Mouse (Mus musculus): ENCODE data around the gene 9430097D07Rik.

The 9430097D07Rik gene
- long read RNA-seq, experiment 1: 0 reads
- long read RNA-seq, experiment 2: 0 reads

DNA sequence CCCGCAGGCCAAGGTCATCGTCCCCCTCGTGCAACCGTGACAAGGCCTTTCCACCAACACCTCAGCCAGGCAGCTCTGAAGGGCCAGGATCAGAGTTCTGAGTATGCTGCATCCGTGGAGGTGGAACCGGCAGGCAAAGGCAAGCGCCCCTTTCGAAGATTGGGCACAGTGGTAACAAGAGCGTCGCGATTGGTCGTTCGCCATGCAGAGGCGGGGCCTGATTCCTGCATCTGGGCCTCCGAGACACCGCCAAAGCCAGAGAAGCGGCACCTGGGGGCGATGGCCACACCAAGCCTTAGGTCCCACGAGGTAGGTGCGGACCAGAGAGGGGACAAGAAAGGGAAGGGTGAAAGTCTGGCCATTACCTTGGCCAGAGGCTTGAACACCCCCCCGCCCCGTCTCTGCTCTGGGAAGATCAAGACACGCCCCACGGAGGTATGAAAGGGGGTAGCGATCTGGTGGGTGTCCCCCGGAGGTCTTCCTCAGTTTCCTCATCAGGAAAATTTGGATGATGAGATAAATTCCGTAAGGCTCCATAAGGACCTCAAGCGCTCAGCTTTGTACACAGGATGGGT is at the start of gene 9430097D07Rik:
9430097D07Rik (minus strand) TSS at position 99 of the 575 bp plus-strand sequence.
- intact Hi-C loops (cut with DNase I): loop anchor here (5.0 kb wide), 1 partner anchor 37 kb away; no protein-coding TSS in a partner anchor

GRCm38 (mm10) chr2:32624111-32624748 is 48.7 kb upstream of the 9430097D07Rik start:
- intact Hi-C loops (cut with DNase I): no loop called here

DNA sequence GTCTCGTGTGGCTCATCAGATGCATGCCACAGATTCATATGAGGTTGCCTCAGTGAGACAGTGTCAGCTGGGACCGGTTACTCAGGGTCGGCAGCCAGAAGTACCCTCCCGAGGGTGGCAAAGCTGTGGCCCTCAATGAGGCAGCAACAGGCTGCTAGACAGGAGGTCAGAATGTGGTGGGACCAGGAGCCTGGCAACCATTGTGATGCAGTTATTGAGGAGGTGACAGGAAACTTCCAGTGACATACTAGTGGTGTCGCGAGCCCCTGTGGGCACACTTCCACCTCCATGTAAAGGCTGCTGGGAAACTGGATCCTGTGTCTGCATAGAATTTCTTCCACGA is 46.0 kb upstream of the 9430097D07Rik start, which contains the start of gene Ak1:
Ak1 (plus strand) TSS at position 242 of the 343 bp plus-strand sequence.
- intact Hi-C loops (cut with DNase I): no loop called here

- intact Hi-C loops (cut with DNase I): no loop called here
Measured at GRCm38 (mm10) chr2:32620682-32621516, 45.4 kb upstream of the 9430097D07Rik start.

DNA sequence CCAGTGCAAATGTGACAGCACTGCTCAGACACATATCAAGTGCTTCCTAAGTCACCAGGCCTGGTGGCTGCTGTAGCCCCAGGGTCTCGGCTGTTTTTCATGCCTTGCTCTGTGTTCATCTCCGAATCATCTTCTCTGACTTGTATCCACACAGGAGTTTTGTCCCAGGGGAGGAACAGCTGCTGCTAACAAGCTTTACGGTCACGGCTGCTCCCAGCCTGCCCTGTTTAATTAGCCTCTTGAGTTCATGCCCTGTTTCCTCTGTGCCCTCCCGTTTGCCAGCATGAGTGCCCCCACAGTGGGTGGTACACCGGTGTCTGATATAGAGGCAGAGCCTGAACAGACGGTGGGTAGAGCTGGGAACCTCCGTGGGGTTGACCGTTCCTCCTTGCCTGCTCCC is 42.6 kb upstream of the 9430097D07Rik start:
- intact Hi-C loops (cut with DNase I): no loop called here

DNA sequence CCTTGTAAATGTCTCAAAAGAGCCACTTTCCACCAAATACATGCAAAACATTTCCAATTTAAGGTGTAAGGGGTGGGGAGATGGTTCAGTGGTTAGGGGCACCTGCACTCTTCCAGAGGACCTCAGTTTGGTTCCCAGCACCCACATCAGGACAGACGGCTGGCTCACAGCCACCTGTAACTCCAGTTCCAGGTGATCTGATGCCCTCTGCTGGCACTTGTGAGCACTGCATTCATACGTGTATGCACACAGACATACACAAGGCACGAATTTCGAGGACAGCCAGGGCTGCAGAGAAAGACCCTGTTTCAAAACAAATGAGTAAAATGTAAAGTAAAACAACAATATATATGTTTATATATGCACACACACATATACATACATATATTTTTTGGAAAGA is 42.1 kb upstream of the 9430097D07Rik start:
- intact Hi-C loops (cut with DNase I): no loop called here

GRCm38 (mm10) chr2:32617109-32617508 is 41.6 kb upstream of the 9430097D07Rik start:
- intact Hi-C loops (cut with DNase I): no loop called here

GRCm38 (mm10) chr2:32612274-32612673 is 36.8 kb upstream of the 9430097D07Rik start:
- intact Hi-C loops (cut with DNase I): loop anchor here (5.0 kb wide), 1 partner anchor 35 kb away; the partner anchor contains the start of gene 9430097D07Rik

DNA sequence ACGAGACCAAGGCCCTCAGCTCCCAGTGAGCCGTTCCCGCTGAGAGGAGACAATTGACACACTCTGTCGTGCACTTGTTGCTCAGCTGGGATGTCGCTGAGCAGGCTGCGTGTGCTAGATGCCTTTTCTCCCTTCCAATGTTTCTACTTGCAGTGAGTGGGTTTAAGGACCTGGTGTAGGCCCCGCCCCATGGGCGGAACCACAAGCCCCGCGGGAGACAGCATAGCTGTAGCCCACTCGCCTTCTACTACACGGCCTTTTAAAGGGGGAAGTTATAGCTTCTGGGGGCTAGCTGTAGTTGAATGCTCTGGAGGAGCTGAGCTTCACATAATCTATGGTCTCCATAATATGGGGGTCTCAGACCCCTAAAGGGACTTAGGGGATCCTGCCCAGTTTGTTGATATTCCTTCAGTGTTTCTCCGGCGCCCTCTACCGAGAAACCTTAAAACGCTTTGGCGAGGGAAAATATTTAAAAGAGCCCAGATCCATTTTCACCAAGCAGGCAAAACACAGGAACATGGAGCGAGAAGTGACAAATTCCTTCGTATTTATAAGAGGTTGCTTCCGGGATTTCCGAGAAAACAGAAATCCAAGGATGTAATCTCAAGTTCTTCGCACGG is 35.2 kb upstream of the 9430097D07Rik start:
- intact Hi-C loops (cut with DNase I): loop anchor here (5.0 kb wide), 1 partner anchor 33 kb away; the partner anchor contains the start of gene 9430097D07Rik

- intact Hi-C loops (cut with DNase I): no loop called here
Measured at GRCm38 (mm10) chr2:32608778-32609435, 33.4 kb upstream of the 9430097D07Rik start.

- intact Hi-C loops (cut with DNase I): no loop called here
Measured at GRCm38 (mm10) chr2:32608141-32608777, 32.8 kb upstream of the 9430097D07Rik start.

DNA sequence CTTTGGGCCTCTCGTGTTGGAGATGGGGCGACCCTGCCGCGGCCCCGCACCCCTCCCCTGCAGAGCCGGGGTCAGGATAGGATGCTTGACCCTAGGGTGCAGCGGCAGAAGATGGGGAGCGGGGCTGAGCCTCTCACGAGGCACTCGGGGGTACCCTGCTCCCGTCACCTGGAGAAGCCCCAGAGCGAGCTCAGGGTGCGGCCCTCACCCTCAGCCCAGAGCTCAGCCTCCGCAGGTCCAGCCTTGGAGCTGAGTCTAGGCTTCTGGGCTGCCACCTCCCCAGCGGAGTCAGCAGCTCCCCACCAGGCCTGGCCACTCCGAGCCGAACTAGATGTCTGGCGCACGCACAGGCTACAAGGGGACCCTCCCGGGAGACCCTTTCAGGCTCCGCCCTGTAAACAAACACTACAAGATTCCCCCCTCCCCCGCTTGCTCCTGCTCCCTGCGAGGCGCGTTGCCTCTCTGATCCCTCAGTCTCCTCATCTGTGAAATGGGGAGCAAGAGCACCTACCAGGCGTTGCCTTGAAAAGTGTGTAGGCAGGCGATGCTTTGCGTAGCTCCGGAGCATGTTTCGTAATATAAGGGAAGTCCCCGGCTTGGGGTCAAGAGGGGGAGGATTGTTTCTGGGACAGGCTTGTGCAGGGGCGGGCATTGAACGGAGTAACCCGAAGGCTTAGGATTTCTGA is 31.9 kb upstream of the 9430097D07Rik start:
- intact Hi-C loops (cut with DNase I): no loop called here

DNA sequence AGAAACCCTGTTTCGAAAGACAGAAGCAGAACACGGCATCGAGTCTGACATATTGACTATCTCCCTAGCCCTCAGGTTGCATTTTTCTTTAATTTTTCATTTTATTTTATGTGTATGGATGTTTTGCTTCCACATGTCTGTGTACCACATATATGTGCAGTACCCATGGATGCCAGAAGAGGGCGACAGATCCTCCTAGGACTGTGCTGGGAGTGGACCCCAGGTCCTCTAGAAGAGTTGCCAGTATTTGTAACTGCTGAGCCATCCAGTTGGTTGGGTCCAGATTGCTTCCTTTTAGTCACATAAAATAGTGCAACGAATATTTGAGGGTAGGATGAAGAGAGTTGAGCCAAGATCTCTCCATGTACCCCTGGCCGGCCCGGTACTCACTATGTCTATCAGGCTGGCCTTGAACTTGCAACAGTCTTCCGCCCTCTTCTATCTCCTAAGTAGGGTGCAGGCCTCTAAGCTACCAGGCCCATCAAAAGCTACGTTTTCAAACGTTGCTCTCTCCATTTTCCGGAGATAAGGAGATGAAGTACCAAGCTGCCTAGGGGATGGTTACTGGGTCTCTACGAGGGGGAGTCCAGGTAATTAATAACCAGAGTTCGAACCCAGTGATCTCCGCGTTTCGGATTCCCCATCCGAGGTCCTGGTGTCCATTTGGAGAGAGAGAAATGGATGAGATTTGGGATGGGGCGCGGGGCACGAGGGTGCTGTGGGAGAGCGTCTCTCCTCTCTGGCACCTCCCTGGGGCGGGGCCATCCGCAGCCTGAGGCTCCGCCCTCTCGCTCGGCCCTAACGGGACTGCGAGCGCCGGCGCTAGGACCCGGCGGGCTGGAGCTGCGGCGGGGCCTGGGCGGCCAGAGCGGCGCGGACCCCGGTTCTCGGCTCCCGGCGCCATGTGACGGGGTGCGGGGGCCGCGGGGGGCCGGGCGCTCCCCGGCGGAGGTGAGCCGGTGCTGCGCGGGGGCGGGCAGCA is 31.0 kb upstream of the 9430097D07Rik start:
- intact Hi-C loops (cut with DNase I): no loop called here

- intact Hi-C loops (cut with DNase I): no loop called here
Measured at GRCm38 (mm10) chr2:32604631-32605030, 29.1 kb upstream of the 9430097D07Rik start.

GRCm38 (mm10) chr2:32602600-32603054 is 27.1 kb upstream of the 9430097D07Rik start:
- intact Hi-C loops (cut with DNase I): loop anchor here (2.0 kb wide), 1 partner anchor 20 kb away; no protein-coding TSS in a partner anchor

- intact Hi-C loops (cut with DNase I): loop anchor here (2.0 kb wide), 1 partner anchor 19 kb away; no protein-coding TSS in a partner anchor
Measured at GRCm38 (mm10) chr2:32601417-32602065, 26.1 kb upstream of the 9430097D07Rik start.

- intact Hi-C loops (cut with DNase I): no loop called here
Measured at GRCm38 (mm10) chr2:32599409-32599808, 23.9 kb upstream of the 9430097D07Rik start, which contains the start of gene St6galnac6. TSS of gene St6galnac6 (plus strand) at chr2:32599709.

- intact Hi-C loops (cut with DNase I): no loop called here
Measured at GRCm38 (mm10) chr2:32598506-32598905, 23.0 kb upstream of the 9430097D07Rik start.
